Mouse (Mus musculus): Measurements from ENCODE around the gene Cpn1. TPM values are rescaled to one million over a fixed set of nuclear protein-coding genes. Genes with fewer than 3 reads are reported as not detected.
"Not testable (repeated sequence)": the region's sequence is repeated elsewhere in the genome, so short reads cannot be mapped to it uniquely, and the experiment has no call there.

Cpn1 gene
- polyA plus RNA-seq, 1 experiment from 2014 or later: not detected

DNA sequence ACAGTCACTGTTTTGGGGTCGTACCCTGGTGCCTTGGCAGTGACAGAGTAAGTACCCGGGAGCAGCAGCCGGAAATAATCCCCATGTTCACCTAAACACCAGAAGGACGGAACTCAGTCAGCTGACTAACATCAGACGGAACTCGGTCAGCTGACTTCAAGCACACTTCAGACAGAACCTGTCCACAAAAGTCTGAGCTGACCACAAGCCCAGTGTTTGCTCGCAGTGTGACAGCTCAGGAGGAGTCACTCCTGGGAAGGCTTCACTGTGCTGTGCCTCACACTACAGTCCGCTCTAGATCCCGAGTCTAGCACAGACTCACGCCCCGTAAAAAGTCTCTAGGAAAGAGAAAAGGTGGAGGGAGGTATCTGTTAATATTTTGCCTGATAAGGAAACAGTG is 26.3 kb downstream of the Cpn1 start:
- WGBS: 87% methylated on average over 11 of the region's 11 CpGs

DNA sequence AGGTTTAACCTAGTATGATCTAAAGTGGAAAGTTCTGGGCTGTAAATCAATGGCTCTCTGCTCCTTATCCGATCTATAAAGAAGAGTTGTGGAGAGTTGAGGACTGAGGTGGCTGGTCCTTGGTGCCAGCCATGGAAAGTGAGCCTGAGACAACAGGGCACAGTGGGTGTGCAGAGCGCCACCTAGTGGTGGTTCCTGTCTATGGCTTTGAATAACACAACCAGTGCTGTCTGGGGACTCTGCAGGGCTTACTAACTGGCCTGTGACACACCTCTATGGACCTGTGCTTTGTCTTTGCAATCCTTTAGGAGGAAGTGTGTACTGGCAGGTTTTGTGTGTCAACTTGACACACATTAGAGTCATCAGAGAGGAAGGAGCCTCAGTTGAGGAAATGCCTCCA is 27.2 kb downstream of the Cpn1 start:
- Histone ChIP-seq H3K4me3 (ENCODE audit: low read depth, low read length) (no peak overlapping the region), H3K9me3 (ENCODE audit: control insufficient read depth, low read length) (no peaks in the 10 kb centered on the region), H3K4me1 (ENCODE audit: control insufficient read depth, insufficient read depth, low read length) (peaks cover 3% of the 10 kb centered on the region; the same call in 1 of the 2 replicates), H3K36me3 (ENCODE audit: control insufficient read depth, insufficient read depth, low read length) (no peaks in the 10 kb centered on the region), H3K27ac (replicated peaks; ENCODE audit: low read depth, low read length) (no peak overlapping the region), H3K4me2 (ENCODE audit: low read depth, severe bottlenecking) (no peak overlapping the region), H3K9ac (ENCODE audit: low read length) (no peak overlapping the region), H3K27me3 (ENCODE audit: control insufficient read depth, insufficient read depth, low read length) (no peaks in the 10 kb centered on the region)
- ATAC-seq (ENCODE audit: insufficient number of reproducible peaks, low FRiP score, low TSS enrichment, low read depth) (0 out of 2 replicates have a peak, but pooled peaks have one; percentile 70), DNase-seq (ENCODE audit: low spot score) (peak; percentile 86)
- 20% methylated on average over 2 of the region's 2 CpGs for WGBS

More for the DNA sequence above, 26.3 kb downstream of the Cpn1 start:
- H3K4me3 ChIP-seq (ENCODE audit: low read depth, low read length): no peak overlapping the region
- DNase-seq (ENCODE audit: low spot score): no peak
- ATAC-seq (ENCODE audit: insufficient number of reproducible peaks, low FRiP score, low TSS enrichment, low read depth): no peak
- H3K4me2 ChIP-seq (ENCODE audit: low read depth, severe bottlenecking): no peak overlapping the region
- H3K27ac ChIP-seq (replicated peaks; ENCODE audit: low read depth, low read length): no peak overlapping the region
- no peaks in the 10 kb centered on the region for H3K36me3 ChIP-seq (ENCODE audit: control insufficient read depth, insufficient read depth, low read length)
- peaks cover 3% of the 10 kb centered on the region; the same call in 1 of the 2 replicates for H3K4me1 ChIP-seq (ENCODE audit: control insufficient read depth, insufficient read depth, low read length)
- H3K9me3 ChIP-seq (ENCODE audit: control insufficient read depth, low read length): no peaks in the 10 kb centered on the region
- H3K27me3 ChIP-seq (ENCODE audit: control insufficient read depth, insufficient read depth, low read length): no peaks in the 10 kb centered on the region
- no peak overlapping the region for H3K9ac ChIP-seq (ENCODE audit: low read length)

- H3K36me3 ChIP-seq (ENCODE audit: control insufficient read depth, insufficient read depth, low read length): no peaks in the 10 kb centered on the region
- no peak for ATAC-seq (ENCODE audit: insufficient number of reproducible peaks, low FRiP score, low TSS enrichment, low read depth)
- no peak for DNase-seq (ENCODE audit: low spot score)
- H3K4me1 ChIP-seq (ENCODE audit: control insufficient read depth, insufficient read depth, low read length): peaks cover 3% of the 10 kb centered on the region; the same call in 1 of the 2 replicates
- H3K27me3 ChIP-seq (ENCODE audit: control insufficient read depth, insufficient read depth, low read length): no peaks in the 10 kb centered on the region
- no peak overlapping the region for H3K4me3 ChIP-seq (ENCODE audit: low read depth, low read length)
- WGBS: 86% methylated on average over 4 of the region's 4 CpGs
- H3K27ac ChIP-seq (replicated peaks; ENCODE audit: low read depth, low read length): no peak overlapping the region
- no peaks in the 10 kb centered on the region for H3K9me3 ChIP-seq (ENCODE audit: control insufficient read depth, low read length)
- H3K4me2 ChIP-seq (ENCODE audit: low read depth, severe bottlenecking): no peak overlapping the region
- H3K9ac ChIP-seq (ENCODE audit: low read length): no peak overlapping the region
Measured at GRCm38 (mm10) chr19:43957881-43958280, 28.5 kb downstream of the Cpn1 start.

DNA sequence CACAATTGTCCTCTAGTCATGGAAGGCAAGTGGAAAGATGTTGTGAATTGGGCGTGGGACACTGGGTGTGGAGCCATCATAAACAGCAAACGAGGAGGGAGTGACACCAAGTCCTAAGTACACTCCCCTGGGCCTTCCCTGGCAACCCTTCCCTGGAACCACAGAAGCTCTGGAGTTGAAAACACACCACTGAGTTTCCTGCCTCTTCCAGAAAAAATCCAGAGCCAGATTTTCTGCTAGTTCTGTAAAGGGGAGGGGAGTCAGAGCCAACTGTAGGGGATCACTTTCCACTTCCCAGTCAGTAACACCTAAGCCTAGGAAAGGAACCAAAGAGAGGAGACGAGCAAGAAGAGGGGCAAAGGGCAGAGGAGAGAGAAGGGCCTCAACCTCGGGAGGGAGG is 29.0 kb downstream of the Cpn1 start:
- H3K9me3 ChIP-seq (ENCODE audit: control insufficient read depth, low read length): no peaks in the 10 kb centered on the region
- H3K27ac ChIP-seq (replicated peaks; ENCODE audit: low read depth, low read length): no peak overlapping the region
- H3K4me2 ChIP-seq (ENCODE audit: low read depth, severe bottlenecking): no peak overlapping the region
- H3K4me1 ChIP-seq (ENCODE audit: control insufficient read depth, insufficient read depth, low read length): peaks cover 3% of the 10 kb centered on the region; the same call in 1 of the 2 replicates
- no peaks in the 10 kb centered on the region for H3K27me3 ChIP-seq (ENCODE audit: control insufficient read depth, insufficient read depth, low read length)
- ATAC-seq (ENCODE audit: insufficient number of reproducible peaks, low FRiP score, low TSS enrichment, low read depth): no peak
- no peak for DNase-seq (ENCODE audit: low spot score)
- H3K4me3 ChIP-seq (ENCODE audit: low read depth, low read length): no peak overlapping the region
- WGBS: 7% methylated on average over 4 of the region's 4 CpGs
- H3K36me3 ChIP-seq (ENCODE audit: control insufficient read depth, insufficient read depth, low read length): no peaks in the 10 kb centered on the region
- no peak overlapping the region for H3K9ac ChIP-seq (ENCODE audit: low read length)

- 75% methylated on average over 5 of the region's 5 CpGs for WGBS
- H3K9me3 ChIP-seq (ENCODE audit: control insufficient read depth, low read length): no peaks in the 10 kb centered on the region
- DNase-seq (ENCODE audit: low spot score): no peak
- peaks cover 3% of the 10 kb centered on the region; the same call in 1 of the 2 replicates for H3K4me1 ChIP-seq (ENCODE audit: control insufficient read depth, insufficient read depth, low read length)
- H3K27me3 ChIP-seq (ENCODE audit: control insufficient read depth, insufficient read depth, low read length): no peaks in the 10 kb centered on the region
- no peak overlapping the region for H3K4me2 ChIP-seq (ENCODE audit: low read depth, severe bottlenecking)
- no peaks in the 10 kb centered on the region for H3K36me3 ChIP-seq (ENCODE audit: control insufficient read depth, insufficient read depth, low read length)
- ATAC-seq (ENCODE audit: insufficient number of reproducible peaks, low FRiP score, low TSS enrichment, low read depth): no peak
- H3K27ac ChIP-seq (replicated peaks; ENCODE audit: low read depth, low read length): no peak overlapping the region
- no peak overlapping the region for H3K4me3 ChIP-seq (ENCODE audit: low read depth, low read length)
- no peak overlapping the region for H3K9ac ChIP-seq (ENCODE audit: low read length)
Measured at GRCm38 (mm10) chr19:43955266-43955665, 31.1 kb downstream of the Cpn1 start.

DNA sequence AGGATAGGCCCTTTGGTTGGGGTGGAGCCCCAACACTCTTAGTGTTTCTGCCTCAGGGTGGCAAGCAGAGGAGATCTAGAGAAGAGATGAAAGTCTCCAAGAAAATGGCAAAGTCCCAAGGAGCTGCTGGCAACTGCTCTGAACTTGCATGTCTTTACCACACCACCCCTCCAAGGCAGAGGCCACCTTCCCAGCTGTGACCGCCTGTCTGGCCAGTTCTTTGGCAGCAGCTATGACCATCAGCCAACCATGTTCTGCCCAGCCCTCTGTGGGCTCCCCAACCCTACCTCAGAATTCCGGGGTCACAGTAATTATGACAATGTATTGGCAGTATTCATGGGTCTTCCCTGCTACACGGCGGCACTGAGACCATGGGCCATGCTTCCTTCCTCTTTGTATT is 31.5 kb downstream of the Cpn1 start:
- H3K27ac ChIP-seq (replicated peaks; ENCODE audit: low read depth, low read length): no peak overlapping the region
- DNase-seq (ENCODE audit: low spot score): no peak
- H3K27me3 ChIP-seq (ENCODE audit: control insufficient read depth, insufficient read depth, low read length): no peaks in the 10 kb centered on the region
- no peak overlapping the region for H3K9ac ChIP-seq (ENCODE audit: low read length)
- H3K9me3 ChIP-seq (ENCODE audit: control insufficient read depth, low read length): no peaks in the 10 kb centered on the region
- H3K4me1 ChIP-seq (ENCODE audit: control insufficient read depth, insufficient read depth, low read length): peaks cover 3% of the 10 kb centered on the region; the same call in 1 of the 2 replicates
- ATAC-seq (ENCODE audit: insufficient number of reproducible peaks, low FRiP score, low TSS enrichment, low read depth): no peak
- no peak overlapping the region for H3K4me2 ChIP-seq (ENCODE audit: low read depth, severe bottlenecking)
- 86% methylated on average over 4 of the region's 4 CpGs for WGBS
- H3K36me3 ChIP-seq (ENCODE audit: control insufficient read depth, insufficient read depth, low read length): no peaks in the 10 kb centered on the region
- H3K4me3 ChIP-seq (ENCODE audit: low read depth, low read length): no peak overlapping the region

GRCm38 (mm10) chr19:43952936-43953335 is 33.4 kb downstream of the Cpn1 start:
- H3K4me2 ChIP-seq (ENCODE audit: low read depth, severe bottlenecking); H3K9me3 ChIP-seq (ENCODE audit: control insufficient read depth, low read length); H3K9ac ChIP-seq (ENCODE audit: low read length); H3K4me3 ChIP-seq (ENCODE audit: low read depth, low read length); DNase-seq (ENCODE audit: low spot score); H3K4me1 ChIP-seq (ENCODE audit: control insufficient read depth, insufficient read depth, low read length); H3K36me3 ChIP-seq (ENCODE audit: control insufficient read depth, insufficient read depth, low read length); ATAC-seq (ENCODE audit: insufficient number of reproducible peaks, low FRiP score, low TSS enrichment, low read depth); H3K27me3 ChIP-seq (ENCODE audit: control insufficient read depth, insufficient read depth, low read length); H3K27ac ChIP-seq (replicated peaks; ENCODE audit: low read depth, low read length): not testable (repeated sequence)
- WGBS: 88% methylated on average over 8 of the region's 8 CpGs

- Histone ChIP-seq H3K4me1 (ENCODE audit: control insufficient read depth, insufficient read depth, low read length) (no peaks in the 10 kb centered on the region), H3K27ac (replicated peaks; ENCODE audit: low read depth, low read length) (0 out of 2 replicates have a peak overlapping the region, but pooled peaks have one; percentile 67), H3K9ac (ENCODE audit: low read length) (no peak overlapping the region), H3K36me3 (ENCODE audit: control insufficient read depth, insufficient read depth, low read length) (no peaks in the 10 kb centered on the region), H3K27me3 (ENCODE audit: control insufficient read depth, insufficient read depth, low read length) (no peaks in the 10 kb centered on the region), H3K4me3 (ENCODE audit: low read depth, low read length) (no peak overlapping the region), H3K4me2 (ENCODE audit: low read depth, severe bottlenecking) (peak overlapping the region; percentile 0; the same call in 1 of the 2 replicates), H3K9me3 (ENCODE audit: control insufficient read depth, low read length) (no peaks in the 10 kb centered on the region)
- DNase-seq (ENCODE audit: low spot score) (peak; percentile 69), ATAC-seq (ENCODE audit: insufficient number of reproducible peaks, low FRiP score, low TSS enrichment, low read depth) (peak; percentile 83)
- WGBS: 3% methylated on average over 12 of the region's 12 CpGs
Measured at GRCm38 (mm10) chr19:43949111-43949810, 37.1 kb downstream of the Cpn1 start.
